Mouse (Mus musculus) cerebellum, adult 2 months (tissue): ENCODE results near the gene Ror1. TPM values are rescaled to one million over a fixed set of nuclear protein-coding genes. Genes with fewer than 3 reads are reported as not detected.

Source experiments
- DNase-seq, 2 experiments: peaks; one replicate each; pipeline ENCODE4 v3.0.0; 2021
- H3K27ac ChIP-seq: fragments of 200-500 bp; 2 replicates; pipeline ENCODE4 v1.5.1; 2012; ENCODE audit warnings: low read length, control low read depth, inconsistent platforms; ENCODE audit not compliant: insufficient read depth
- H3K27me3 ChIP-seq: fragments of 200-500 bp; 2 replicates; pipeline ENCODE4 v1.6.1; 2012; ENCODE audit warnings: inconsistent platforms, mild to moderate bottlenecking, low read length, moderate library complexity; ENCODE audit not compliant: control insufficient read depth, insufficient read depth
- H3K4me1 ChIP-seq: fragments of 200-500 bp; 2 replicates; pipeline ENCODE4 v1.6.1; 2011; ENCODE audit warnings: low read length; ENCODE audit not compliant: control insufficient read depth, insufficient read depth
- H3K4me3 ChIP-seq: fragments of 200-500 bp; replicated peaks from 2 replicates; pipeline ENCODE3; 2011; ENCODE audit warnings: mild to moderate bottlenecking, low read depth, low read length, control low read depth; ENCODE audit not compliant: insufficient read depth
- CTCF ChIP-seq: fragments of 200-500 bp; IDR thresholded peaks from 2 replicates; pipeline ENCODE4 v1.5.1; 2011; ENCODE audit warnings: low read depth, mild to moderate bottlenecking, control low read depth, low read length, moderate library complexity, borderline replicate concordance; ENCODE audit not compliant: insufficient read depth
- POLR2A ChIP-seq: fragments of 200-500 bp; IDR thresholded peaks from 2 replicates; pipeline ENCODE4 v1.6.1; 2011; ENCODE audit warnings: low read length, control low read depth, borderline replicate concordance; ENCODE audit not compliant: insufficient read depth
- WGBS: fragments of 180-500 bp; shearing (Covaris S2); methylation state at CpG from one replicate; pipeline ENCODE4 v1.1.7; 2018; 5-methylcytosine and 5-hydroxymethylcytosine counted together
- polyA plus RNA-seq: library from polyadenylated mRNA; depleted of rRNA; stranded (reverse); fragments of >200 nt; gene quantifications from 2 replicates; pipeline ENCODE4 v1.2.3, GENCODE M21; 2012

Gene Ror1
- polyA plus RNA-seq, 1 experiment, result 3.8 TPM

- Histone ChIP-seq H3K27ac (peak overlapping the region; percentile 12; the same call in 1 of the 2 replicates), H3K27me3 (no peaks in the 10 kb centered on the region), H3K4me1 (peaks cover 14% of the 10 kb centered on the region; the same call in 1 of the 2 replicates), H3K4me3 (no peak overlapping the region)
- no peak for TF ChIP-seq POLR2A
- peak; percentile 70 to 82 for DNase-seq
- WGBS, result 50% methylated on average over 5 of the region's 5 CpGs
Observed at GRCm38 (mm10) chr4:100120547-100120946, 25.0 kb downstream of the Ror1 start.

- 83% methylated on average over 3 of the region's 3 CpGs for WGBS
Observed at GRCm38 (mm10) chr4:100122436-100122835, 26.8 kb downstream of the Ror1 start.

GRCm38 (mm10) chr4:100123519-100123918 lies 27.9 kb downstream of the Ror1 start:
- WGBS, result 92% methylated on average over 3 of the region's 3 CpGs
- Histone ChIP-seq H3K27me3 (no peaks in the 10 kb centered on the region), H3K4me1 (peaks cover 35% of the 10 kb centered on the region), H3K27ac (no peak overlapping the region), H3K4me3 (no peak overlapping the region)
- TF ChIP-seq POLR2A (no peak), CTCF (no peak)
- DNase-seq, result peak in 1 of 2 experiments; percentile 4

More at GRCm38 (mm10) chr4:100122436-100122835, 26.8 kb downstream of the Ror1 start:
- no peak for TF ChIP-seq CTCF
- TF ChIP-seq POLR2A, result no peak
- Histone ChIP-seq H3K4me1 (peaks cover 25% of the 10 kb centered on the region; the same call in 1 of the 2 replicates), H3K27me3 (no peaks in the 10 kb centered on the region), H3K27ac (no peak overlapping the region), H3K4me3 (no peak overlapping the region)
- DNase-seq, result peak in 1 of 2 experiments; percentile 13

GRCm38 (mm10) chr4:100124056-100124455 lies 28.5 kb downstream of the Ror1 start:
- H3K27ac ChIP-seq, result no peak overlapping the region
- no peak overlapping the region for H3K4me3 ChIP-seq
- TF ChIP-seq CTCF (no peak), POLR2A (no peak)
- DNase-seq, result peak; percentile 17 to 22
- H3K27me3 ChIP-seq, result no peaks in the 10 kb centered on the region
- H3K4me1 ChIP-seq, result peaks cover 40% of the 10 kb centered on the region

GRCm38 (mm10) chr4:100124935-100125334 lies 29.3 kb downstream of the Ror1 start:
- Histone ChIP-seq H3K4me3 (no peak overlapping the region), H3K4me1 (peaks cover 41% of the 10 kb centered on the region), H3K27ac (no peak overlapping the region), H3K27me3 (no peaks in the 10 kb centered on the region)
- 87% methylated on average over 1 of the region's 1 CpGs for WGBS
- TF ChIP-seq POLR2A, result no peak
- no peak for TF ChIP-seq CTCF
- DNase-seq, result no peak

GRCm38 (mm10) chr4:100126531-100127310 lies 31.1 kb downstream of the Ror1 start:
- 35% methylated on average over 12 of the region's 12 CpGs for WGBS
- Histone ChIP-seq H3K27ac (no peak overlapping the region; the same call in 1 of the 2 replicates), H3K4me1 (peaks cover 26% of the 10 kb centered on the region), H3K4me3 (no peak overlapping the region), H3K27me3 (no peaks in the 10 kb centered on the region)
- peak; percentile 42 to 49 for DNase-seq
- TF ChIP-seq POLR2A, result no peak
- no peak for TF ChIP-seq CTCF

GRCm38 (mm10) chr4:100128026-100128922 lies 32.7 kb downstream of the Ror1 start:
- Histone ChIP-seq H3K4me3 (no peak overlapping the region), H3K27ac (peak overlapping the region; percentile 11), H3K4me1 (peaks cover 29% of the 10 kb centered on the region), H3K27me3 (no peaks in the 10 kb centered on the region)
- 37% methylated on average over 12 of the region's 12 CpGs for WGBS
- DNase-seq, result peak; percentile 56 to 84
- TF ChIP-seq CTCF (no peak), POLR2A (no peak)

- no peak for TF ChIP-seq POLR2A
- no peak for TF ChIP-seq CTCF
- WGBS, result 18% methylated on average over 5 of the region's 5 CpGs
- peak overlapping the region; percentile 11; the same call in 1 of the 2 replicates for H3K27ac ChIP-seq
- H3K4me1 ChIP-seq, result peaks cover 29% of the 10 kb centered on the region
- DNase-seq, result peak; percentile 60 to 77
- H3K4me3 ChIP-seq, result no peak overlapping the region
- H3K27me3 ChIP-seq, result no peaks in the 10 kb centered on the region
Observed at GRCm38 (mm10) chr4:100129201-100129600, 33.6 kb downstream of the Ror1 start.
